Mouse (Mus musculus): ENCODE measurements around the gene Nudt21. TPM values are rescaled to one million over a fixed set of nuclear protein-coding genes. Genes with fewer than 3 reads are reported as not detected.
A peak's percentile ranks its signal among the peaks of the same experiment; 100 is the strongest.

Gene Nudt21
- polyA plus RNA-seq, 1 experiment, result 240 TPM

DNA sequence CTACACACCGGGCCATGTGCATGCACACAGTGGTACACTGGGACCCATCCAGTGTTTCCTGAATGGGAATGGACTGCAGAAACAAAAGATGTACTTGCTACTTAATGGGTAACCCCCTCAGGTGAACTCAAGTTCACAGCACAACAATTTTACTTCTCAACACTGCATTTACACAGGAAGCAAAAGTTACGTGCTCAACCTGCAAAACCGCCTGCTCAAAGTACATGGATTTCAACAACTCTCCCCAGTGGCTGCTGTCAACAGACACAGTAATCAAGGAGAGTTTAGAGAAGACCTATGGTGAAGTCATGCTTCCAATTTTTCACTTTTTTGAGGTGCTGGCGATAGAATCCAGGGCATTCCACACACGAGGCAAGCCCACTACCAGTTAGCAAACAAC is 1.6 kb downstream of the Nudt21 start:
- peak overlapping the region; percentile 93 for H3K4me3 ChIP-seq (replicated peaks)
- H3K9me3 ChIP-seq, result no peaks in the 10 kb centered on the region
- peaks cover 37% of the 10 kb centered on the region for H3K36me3 ChIP-seq (replicated peaks; ENCODE audit: low read length)
- H3K27me3 ChIP-seq (replicated peaks), result no peaks in the 10 kb centered on the region
- TF ChIP-seq GATA1 (IDR thresholded peaks at IDR 0.05; ENCODE audit: borderline replicate concordance, low read length) (no peak), FLI1 (IDR thresholded peaks at IDR 0.05; ENCODE audit: low read length) (no peak)
- H3K4me1 ChIP-seq, result peaks cover 46% of the 10 kb centered on the region

DNA sequence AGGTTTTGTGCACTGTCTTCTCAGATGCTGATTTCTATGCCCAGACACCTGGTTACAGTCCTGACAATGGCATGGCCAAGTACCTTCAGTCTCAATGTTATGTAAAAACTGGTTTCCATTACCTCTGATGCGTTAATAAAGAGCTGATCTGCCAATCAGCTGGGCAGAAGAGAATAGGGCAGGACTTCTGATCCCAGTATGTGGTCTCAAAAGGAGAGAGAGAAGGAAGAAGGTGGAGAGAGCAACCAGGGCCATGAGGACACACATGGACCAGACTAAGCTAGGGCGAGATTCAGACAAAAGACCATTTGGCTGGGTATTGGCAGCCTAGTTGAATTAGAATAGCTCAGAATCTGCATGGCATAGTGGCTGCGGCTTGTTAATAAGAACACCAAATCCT is 3.2 kb downstream of the Nudt21 start:
- Histone ChIP-seq H3K9me3 (no peaks in the 10 kb centered on the region), H3K27me3 (replicated peaks) (no peaks in the 10 kb centered on the region), H3K36me3 (replicated peaks; ENCODE audit: low read length) (peaks cover 39% of the 10 kb centered on the region), H3K4me3 (replicated peaks) (no peak overlapping the region), H3K4me1 (peaks cover 45% of the 10 kb centered on the region)
- no peak for TF ChIP-seq GATA1 (IDR thresholded peaks at IDR 0.05; ENCODE audit: borderline replicate concordance, low read length)
- no peak for TF ChIP-seq FLI1 (IDR thresholded peaks at IDR 0.05; ENCODE audit: low read length)

DNA sequence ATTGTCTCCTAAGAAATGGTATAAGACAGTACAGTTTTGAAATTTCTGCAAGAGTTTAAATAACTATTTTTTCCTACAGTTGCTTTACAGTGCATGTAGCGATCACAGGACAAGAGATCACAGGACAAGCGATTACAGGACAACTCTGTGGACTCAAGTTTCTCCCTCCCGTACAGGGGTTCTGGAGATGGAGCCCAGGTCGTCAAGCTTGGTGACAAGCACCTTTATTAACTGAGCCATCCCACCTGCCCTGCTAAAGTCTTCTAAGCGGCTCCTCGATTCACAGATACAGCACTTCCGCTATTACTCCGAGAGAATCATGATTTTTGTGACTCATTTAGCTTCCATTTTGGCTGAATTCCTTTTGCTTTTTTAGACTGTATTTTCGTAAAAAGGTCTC is 7.1 kb downstream of the Nudt21 start:
- H3K4me1 ChIP-seq, result peaks cover 23% of the 10 kb centered on the region
- TF ChIP-seq GATA1 (IDR thresholded peaks at IDR 0.05; ENCODE audit: borderline replicate concordance, low read length) (no peak), FLI1 (IDR thresholded peaks at IDR 0.05; ENCODE audit: low read length) (no peak)
- H3K4me3 ChIP-seq (replicated peaks), result no peak overlapping the region
- H3K36me3 ChIP-seq (replicated peaks; ENCODE audit: low read length), result peaks cover 76% of the 10 kb centered on the region
- no peaks in the 10 kb centered on the region for H3K27me3 ChIP-seq (replicated peaks)
- H3K9me3 ChIP-seq, result no peaks in the 10 kb centered on the region

DNA sequence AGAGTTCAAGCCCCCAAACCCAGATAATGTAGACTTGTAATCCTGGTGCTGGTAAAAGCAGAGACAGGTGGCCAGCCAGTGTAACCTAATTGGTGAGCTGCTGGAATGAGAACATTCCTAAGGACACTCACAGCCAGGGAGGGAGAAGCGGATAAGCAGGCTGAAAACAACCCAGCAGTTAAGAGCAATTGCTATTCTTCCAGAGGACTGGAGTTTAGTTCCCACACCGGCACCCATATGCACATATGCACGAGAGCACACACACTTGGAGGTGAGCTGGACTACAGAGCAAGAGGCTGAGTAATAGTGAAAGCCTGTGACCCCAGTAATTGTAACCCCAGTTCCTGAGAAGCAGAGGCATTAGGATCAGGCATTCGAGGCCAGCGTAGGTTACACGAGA is 12.9 kb downstream of the Nudt21 start:
- H3K4me3 ChIP-seq (replicated peaks), result no peak overlapping the region
- no peaks in the 10 kb centered on the region for H3K27me3 ChIP-seq (replicated peaks)
- H3K4me1 ChIP-seq, result no peaks in the 10 kb centered on the region
- H3K36me3 ChIP-seq (replicated peaks; ENCODE audit: low read length), result peaks cover 85% of the 10 kb centered on the region
- no peaks in the 10 kb centered on the region for H3K9me3 ChIP-seq
- TF ChIP-seq FLI1 (IDR thresholded peaks at IDR 0.05; ENCODE audit: low read length), result no peak
- TF ChIP-seq GATA1 (IDR thresholded peaks at IDR 0.05; ENCODE audit: borderline replicate concordance, low read length), result no peak

DNA sequence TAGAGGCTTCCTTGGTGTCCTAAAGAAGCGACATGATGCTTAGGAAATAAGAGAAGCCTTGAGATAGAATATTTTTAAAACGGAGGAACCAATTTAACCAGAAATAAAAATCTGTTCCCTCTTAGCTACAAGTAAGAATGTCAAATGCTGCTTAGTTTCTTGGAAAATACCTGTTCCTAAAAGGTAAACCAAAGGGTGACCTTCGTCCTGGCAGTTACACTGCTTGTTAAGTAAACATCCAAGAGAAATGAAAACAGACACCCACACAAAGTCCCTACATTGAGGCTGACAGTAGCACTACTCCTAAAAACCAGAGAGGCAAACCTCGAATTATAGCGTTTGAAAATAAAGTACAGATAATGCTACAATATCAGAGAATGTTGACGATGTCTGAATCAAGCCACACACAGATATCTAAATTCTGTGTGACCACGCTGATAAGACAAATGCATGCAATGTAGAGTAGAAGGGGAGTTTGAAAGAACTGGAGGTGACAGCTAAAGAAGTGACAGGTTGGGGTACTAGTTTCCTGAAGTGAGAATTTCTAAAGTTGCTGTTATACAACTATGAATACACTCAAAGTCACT is 23.7 kb downstream of the Nudt21 start:
- no peak for TF ChIP-seq FLI1 (IDR thresholded peaks at IDR 0.05; ENCODE audit: low read length)
- no peak for TF ChIP-seq GATA1 (IDR thresholded peaks at IDR 0.05; ENCODE audit: borderline replicate concordance, low read length)
- H3K4me3 ChIP-seq (replicated peaks), result peak overlapping the region; percentile 97
- no peaks in the 10 kb centered on the region for H3K27me3 ChIP-seq (replicated peaks)
- peaks cover 10% of the 10 kb centered on the region for H3K36me3 ChIP-seq (replicated peaks; ENCODE audit: low read length)
- H3K4me1 ChIP-seq, result peaks cover 32% of the 10 kb centered on the region
- no peaks in the 10 kb centered on the region for H3K9me3 ChIP-seq

DNA sequence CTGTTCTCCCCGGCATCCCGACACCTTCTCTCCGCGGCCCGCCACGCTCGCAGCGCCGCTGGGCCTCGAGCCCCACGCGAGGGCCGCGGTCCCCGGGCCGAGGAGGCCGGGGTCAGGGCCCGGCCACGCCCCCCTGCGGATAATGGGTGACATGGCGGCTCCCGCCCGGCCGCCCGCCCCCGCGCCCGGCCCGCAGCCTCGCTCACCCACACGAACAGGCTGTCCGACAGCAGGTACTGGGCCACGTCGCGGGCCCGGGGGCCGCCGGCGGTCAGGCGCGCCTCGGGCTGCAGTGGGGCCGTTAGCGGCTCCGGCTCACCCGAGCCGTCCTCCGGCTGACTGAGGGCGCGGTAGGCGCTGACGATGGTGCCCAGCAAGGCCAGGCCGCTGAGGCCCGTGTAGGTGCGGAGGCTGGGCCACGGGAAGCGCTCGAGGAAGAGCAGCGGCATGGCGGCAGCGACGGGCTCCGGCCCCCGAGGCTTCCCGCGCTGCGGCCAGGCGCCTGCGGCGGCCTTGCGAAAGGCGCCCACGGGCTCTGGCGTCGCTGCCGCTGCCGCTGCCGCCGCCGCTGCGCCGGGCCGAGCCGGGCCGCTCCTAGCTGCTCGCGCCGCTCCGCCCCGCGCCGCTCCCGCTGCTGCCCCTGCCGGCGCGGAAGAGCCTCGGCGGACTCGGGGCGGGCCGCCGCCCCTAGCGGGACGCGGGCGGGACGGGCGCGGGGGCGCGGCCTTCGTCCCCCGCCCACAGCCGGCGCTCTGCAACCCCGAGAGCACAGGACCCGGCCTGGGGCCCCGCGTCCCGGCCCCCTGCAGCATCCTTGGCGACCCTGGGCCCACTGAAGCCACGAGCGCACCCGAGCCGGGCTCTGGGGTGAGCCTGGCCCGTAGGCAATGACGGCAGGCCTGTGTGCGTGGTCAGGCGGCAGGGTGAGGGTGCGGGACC is 24.5 kb downstream of the Nudt21 start, which contains the start of gene Amfr:
Gene Amfr, minus strand, starts transcription at position 830 of the 939 bp plus-strand sequence.
- no peaks in the 10 kb centered on the region for H3K27me3 ChIP-seq (replicated peaks)
- no peaks in the 10 kb centered on the region for H3K9me3 ChIP-seq
- TF ChIP-seq GATA1 (IDR thresholded peaks at IDR 0.05; ENCODE audit: borderline replicate concordance, low read length), result no peak
- no peak for TF ChIP-seq FLI1 (IDR thresholded peaks at IDR 0.05; ENCODE audit: low read length)
- peak within 1 kb of the TSS; percentile 97 for H3K4me3 ChIP-seq (replicated peaks)
- peaks cover 33% of the 10 kb centered on the region for H3K4me1 ChIP-seq
- peaks cover 10% of the 10 kb centered on the region for H3K36me3 ChIP-seq (replicated peaks; ENCODE audit: low read length)

DNA sequence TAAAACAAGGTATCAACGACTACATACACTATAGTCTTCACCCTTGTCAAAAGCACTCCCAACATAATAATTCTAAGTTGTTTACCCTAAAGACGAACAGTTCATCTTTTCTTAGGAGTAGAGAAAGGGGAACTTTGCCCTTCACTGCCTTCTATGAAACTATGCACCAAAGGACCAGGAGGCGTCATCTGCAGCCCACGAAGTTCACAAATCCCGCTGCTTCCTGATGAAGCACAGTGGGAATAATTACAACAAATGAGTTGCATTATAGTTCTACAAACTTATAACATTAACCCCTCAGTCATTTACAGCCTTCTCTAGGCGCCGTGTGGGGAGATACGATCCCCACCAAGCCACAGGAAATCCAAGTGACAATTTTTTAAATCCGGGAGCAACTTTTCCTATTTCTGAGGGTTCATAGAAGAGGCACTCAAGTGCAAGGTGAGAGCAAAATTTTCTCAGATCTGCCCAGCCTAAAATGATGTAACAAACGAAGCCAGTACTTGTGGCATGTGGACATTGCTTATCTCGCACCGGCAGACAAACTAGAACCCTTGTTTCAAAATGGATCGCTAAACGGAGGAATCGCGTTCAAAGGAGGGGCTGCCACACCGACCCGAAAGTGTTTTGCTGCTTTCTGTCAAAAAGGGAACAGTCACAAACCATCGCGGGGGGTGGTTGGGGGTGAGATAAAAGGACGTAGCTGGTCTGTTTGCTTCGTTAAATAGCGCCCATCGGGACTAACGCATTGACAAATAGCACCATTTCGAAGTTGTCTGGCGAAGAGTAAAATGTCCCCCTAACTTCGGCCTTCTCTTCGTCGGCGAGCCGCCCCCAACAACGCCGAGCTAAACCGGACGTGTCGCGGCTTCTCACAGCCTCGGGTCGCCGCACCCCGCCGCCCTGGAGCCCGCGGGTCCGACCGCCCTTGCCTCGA is 25.5 kb downstream of the Nudt21 start:
- H3K4me3 ChIP-seq (replicated peaks), result peak overlapping the region; percentile 97
- peaks cover 40% of the 10 kb centered on the region for H3K4me1 ChIP-seq
- H3K9me3 ChIP-seq, result no peaks in the 10 kb centered on the region
- no peaks in the 10 kb centered on the region for H3K27me3 ChIP-seq (replicated peaks)
- TF ChIP-seq FLI1 (IDR thresholded peaks at IDR 0.05; ENCODE audit: low read length), result no peak
- TF ChIP-seq GATA1 (IDR thresholded peaks at IDR 0.05; ENCODE audit: borderline replicate concordance, low read length), result 0 out of 3 replicates have a peak, but pooled peaks have one; percentile 26
- H3K36me3 ChIP-seq (replicated peaks; ENCODE audit: low read length), result peaks cover 16% of the 10 kb centered on the region

DNA sequence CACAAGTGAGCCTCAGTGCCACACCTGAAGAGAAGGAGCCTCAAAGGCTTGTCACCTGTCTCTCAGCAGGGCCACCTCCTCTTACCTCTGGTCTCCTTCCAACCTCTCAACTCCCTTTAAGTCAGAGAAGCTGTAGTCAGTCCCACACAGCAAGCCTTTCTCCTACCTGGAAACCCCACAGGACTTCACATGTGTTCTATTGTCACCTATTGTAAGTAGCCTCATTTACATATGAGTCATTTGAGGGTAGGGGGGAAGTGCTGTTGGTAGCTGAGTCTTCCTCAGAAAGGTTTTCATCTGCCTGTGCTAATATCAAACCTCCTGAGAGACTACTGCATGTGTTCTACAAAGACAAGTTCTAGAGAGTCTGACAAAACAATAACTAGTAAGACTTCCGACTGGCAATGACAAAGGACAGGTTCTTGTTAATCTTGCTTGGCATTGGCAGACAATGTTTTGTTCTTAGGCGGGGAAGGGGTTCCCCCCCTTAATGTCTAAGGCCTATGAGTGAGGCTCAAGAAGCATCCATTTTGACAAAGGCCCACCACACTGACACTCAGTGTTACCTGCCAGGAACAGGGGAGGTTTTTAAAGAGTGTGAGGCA is 26.6 kb downstream of the Nudt21 start:
- no peaks in the 10 kb centered on the region for H3K27me3 ChIP-seq (replicated peaks)
- peaks cover 23% of the 10 kb centered on the region for H3K36me3 ChIP-seq (replicated peaks; ENCODE audit: low read length)
- H3K4me1 ChIP-seq, result peaks cover 40% of the 10 kb centered on the region
- no peak for TF ChIP-seq FLI1 (IDR thresholded peaks at IDR 0.05; ENCODE audit: low read length)
- TF ChIP-seq GATA1 (IDR thresholded peaks at IDR 0.05; ENCODE audit: borderline replicate concordance, low read length), result no peak
- no peaks in the 10 kb centered on the region for H3K9me3 ChIP-seq
- H3K4me3 ChIP-seq (replicated peaks), result peak overlapping the region; percentile 69
